Mouse (Mus musculus): ENCODE data around the gene Atp9a. TPM values are rescaled to one million over a fixed set of nuclear protein-coding genes. Genes with fewer than 3 reads are reported as not detected.

Atp9a gene
- polyA plus RNA-seq, 1 experiment: 13.2 TPM

- Histone ChIP-seq H3K4me3 (ENCODE audit: extremely low read depth, insufficient read depth, insufficient read length) (no peak overlapping the region), H3K36me3 (ENCODE audit: control insufficient read depth, insufficient read depth, low read length) (no peaks in the 10 kb centered on the region), H3K27ac (ENCODE audit: insufficient read depth, low read length) (no peak overlapping the region), H3K27me3 (ENCODE audit: control insufficient read depth, insufficient read depth, low read length) (no peaks in the 10 kb centered on the region), H3K4me1 (ENCODE audit: control insufficient read depth, insufficient read depth, insufficient read length) (no peaks in the 10 kb centered on the region)
- 46% methylated on average over 7 of the region's 7 CpGs for WGBS
- DNase-seq (ENCODE audit: low read depth in 1 of 2, low spot score in 2 of 2): no peak
- peak; percentile 43; the same call in 1 of the 2 replicates for TF ChIP-seq CTCF (IDR thresholded peaks at IDR 0.05; ENCODE audit: extremely low read depth, insufficient read depth, insufficient read length, insufficient replicate concordance)
- no peak for TF ChIP-seq POLR2A (IDR thresholded peaks at IDR 0.05; ENCODE audit: low read depth, low read length)
These were observed 90.5 kb downstream of the Atp9a start for GRCm38 (mm10) chr2:168651757-168652156.

DNA sequence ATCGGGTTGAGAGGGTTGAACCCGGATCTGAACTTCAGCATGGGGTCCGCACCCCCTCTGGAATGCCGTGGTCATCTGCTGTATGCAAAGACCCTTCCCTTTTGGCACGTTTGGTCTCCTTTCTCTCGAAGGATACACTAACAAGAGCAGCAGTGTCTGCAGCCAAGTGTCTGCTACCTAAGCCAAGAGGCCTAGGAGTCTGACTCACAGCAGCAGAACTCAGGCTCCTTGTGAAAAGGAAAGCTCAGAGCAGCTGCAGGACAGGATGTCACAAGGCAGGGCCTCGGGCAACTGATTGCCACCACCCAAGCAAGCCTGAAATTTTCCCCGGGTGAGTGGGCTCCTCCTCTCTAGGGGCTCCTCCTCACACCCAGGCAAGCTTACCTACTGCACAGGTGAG lies 94.0 kb downstream of the Atp9a start:
- no peaks in the 10 kb centered on the region for H3K4me1 ChIP-seq (ENCODE audit: control insufficient read depth, insufficient read depth, insufficient read length)
- H3K27me3 ChIP-seq (ENCODE audit: control insufficient read depth, insufficient read depth, low read length): no peaks in the 10 kb centered on the region
- H3K27ac ChIP-seq (ENCODE audit: insufficient read depth, low read length): no peak overlapping the region
- no peak overlapping the region for H3K4me3 ChIP-seq (ENCODE audit: extremely low read depth, insufficient read depth, insufficient read length)
- no peak for DNase-seq (ENCODE audit: low read depth in 1 of 2, low spot score in 2 of 2)
- H3K36me3 ChIP-seq (ENCODE audit: control insufficient read depth, insufficient read depth, low read length): no peaks in the 10 kb centered on the region
- WGBS: 83% methylated on average over 8 of the region's 8 CpGs
- TF ChIP-seq CTCF (IDR thresholded peaks at IDR 0.05; ENCODE audit: extremely low read depth, insufficient read depth, insufficient read length, insufficient replicate concordance) (no peak), POLR2A (IDR thresholded peaks at IDR 0.05; ENCODE audit: low read depth, low read length) (no peak)

GRCm38 (mm10) chr2:168644855-168645254 lies 97.4 kb downstream of the Atp9a start:
- H3K4me1 ChIP-seq (ENCODE audit: control insufficient read depth, insufficient read depth, insufficient read length): no peaks in the 10 kb centered on the region
- no peaks in the 10 kb centered on the region for H3K27me3 ChIP-seq (ENCODE audit: control insufficient read depth, insufficient read depth, low read length)
- H3K4me3 ChIP-seq (ENCODE audit: extremely low read depth, insufficient read depth, insufficient read length): no peak overlapping the region
- H3K36me3 ChIP-seq (ENCODE audit: control insufficient read depth, insufficient read depth, low read length): no peaks in the 10 kb centered on the region
- TF ChIP-seq CTCF (IDR thresholded peaks at IDR 0.05; ENCODE audit: extremely low read depth, insufficient read depth, insufficient read length, insufficient replicate concordance): no peak
- TF ChIP-seq POLR2A (IDR thresholded peaks at IDR 0.05; ENCODE audit: low read depth, low read length): no peak
- 84% methylated on average over 6 of the region's 6 CpGs for WGBS
- H3K27ac ChIP-seq (ENCODE audit: insufficient read depth, low read length): no peak overlapping the region
- no peak for DNase-seq (ENCODE audit: low read depth in 1 of 2, low spot score in 2 of 2)

- no peaks in the 10 kb centered on the region for H3K36me3 ChIP-seq (ENCODE audit: control insufficient read depth, insufficient read depth, low read length)
- H3K27ac ChIP-seq (ENCODE audit: insufficient read depth, low read length): no peak overlapping the region
- no peaks in the 10 kb centered on the region for H3K27me3 ChIP-seq (ENCODE audit: control insufficient read depth, insufficient read depth, low read length)
- no peak for DNase-seq (ENCODE audit: low read depth in 1 of 2, low spot score in 2 of 2)
- TF ChIP-seq POLR2A (IDR thresholded peaks at IDR 0.05; ENCODE audit: low read depth, low read length) (no peak), CTCF (IDR thresholded peaks at IDR 0.05; ENCODE audit: extremely low read depth, insufficient read depth, insufficient read length, insufficient replicate concordance) (no peak)
- H3K4me3 ChIP-seq (ENCODE audit: extremely low read depth, insufficient read depth, insufficient read length): no peak overlapping the region
- WGBS: 93% methylated on average over 20 of the region's 20 CpGs
- no peaks in the 10 kb centered on the region for H3K4me1 ChIP-seq (ENCODE audit: control insufficient read depth, insufficient read depth, insufficient read length)
These were observed 98.6 kb downstream of the Atp9a start for GRCm38 (mm10) chr2:168643524-168644177.

GRCm38 (mm10) chr2:168642187-168642586 lies 100.0 kb downstream of the Atp9a start:
- no peaks in the 10 kb centered on the region for H3K36me3 ChIP-seq (ENCODE audit: control insufficient read depth, insufficient read depth, low read length)
- H3K27me3 ChIP-seq (ENCODE audit: control insufficient read depth, insufficient read depth, low read length): no peaks in the 10 kb centered on the region
- H3K4me3 ChIP-seq (ENCODE audit: extremely low read depth, insufficient read depth, insufficient read length): no peak overlapping the region
- H3K4me1 ChIP-seq (ENCODE audit: control insufficient read depth, insufficient read depth, insufficient read length): no peaks in the 10 kb centered on the region
- WGBS: 90% methylated on average over 11 of the region's 11 CpGs
- no peak overlapping the region for H3K27ac ChIP-seq (ENCODE audit: insufficient read depth, low read length)
- DNase-seq (ENCODE audit: low read depth in 1 of 2, low spot score in 2 of 2): no peak
- TF ChIP-seq POLR2A (IDR thresholded peaks at IDR 0.05; ENCODE audit: low read depth, low read length) (no peak), CTCF (IDR thresholded peaks at IDR 0.05; ENCODE audit: extremely low read depth, insufficient read depth, insufficient read length, insufficient replicate concordance) (no peak)

DNA sequence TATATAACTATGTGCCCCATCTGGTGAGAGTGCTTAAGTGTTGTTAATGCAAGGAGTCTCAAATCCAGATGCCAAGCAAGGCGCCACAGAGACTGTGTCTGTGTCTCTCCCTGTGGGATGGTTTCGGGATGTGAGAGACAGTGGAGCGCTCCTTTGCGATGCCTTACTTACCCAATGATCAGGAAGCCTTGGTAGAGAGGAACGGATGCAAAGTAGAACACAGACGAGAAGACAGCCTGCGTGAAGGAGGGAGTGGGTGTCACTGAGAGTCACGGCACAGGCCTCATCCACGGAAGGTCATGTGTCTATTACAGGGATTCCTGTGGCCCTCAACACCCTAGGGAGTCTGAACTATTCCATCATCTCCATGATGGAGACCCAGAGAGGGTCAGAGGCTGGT lies 101.7 kb downstream of the Atp9a start:
- Histone ChIP-seq H3K27ac (ENCODE audit: insufficient read depth, low read length) (no peak overlapping the region), H3K27me3 (ENCODE audit: control insufficient read depth, insufficient read depth, low read length) (no peaks in the 10 kb centered on the region), H3K4me1 (ENCODE audit: control insufficient read depth, insufficient read depth, insufficient read length) (no peaks in the 10 kb centered on the region), H3K36me3 (ENCODE audit: control insufficient read depth, insufficient read depth, low read length) (no peaks in the 10 kb centered on the region), H3K4me3 (ENCODE audit: extremely low read depth, insufficient read depth, insufficient read length) (no peak overlapping the region)
- TF ChIP-seq POLR2A (IDR thresholded peaks at IDR 0.05; ENCODE audit: low read depth, low read length): no peak
- no peak for TF ChIP-seq CTCF (IDR thresholded peaks at IDR 0.05; ENCODE audit: extremely low read depth, insufficient read depth, insufficient read length, insufficient replicate concordance)
- no peak for DNase-seq (ENCODE audit: low read depth in 1 of 2, low spot score in 2 of 2)
- WGBS: 94% methylated on average over 9 of the region's 9 CpGs

GRCm38 (mm10) chr2:168634881-168635280 lies 107.3 kb downstream of the Atp9a start:
- WGBS: 93% methylated on average over 7 of the region's 7 CpGs
- DNase-seq (ENCODE audit: low read depth in 1 of 2, low spot score in 2 of 2): no peak
- TF ChIP-seq CTCF (IDR thresholded peaks at IDR 0.05; ENCODE audit: extremely low read depth, insufficient read depth, insufficient read length, insufficient replicate concordance) (no peak), POLR2A (IDR thresholded peaks at IDR 0.05; ENCODE audit: low read depth, low read length) (no peak)

More at GRCm38 (mm10) chr2:168634881-168635280, 107.3 kb downstream of the Atp9a start:
- Histone ChIP-seq H3K36me3 (ENCODE audit: control insufficient read depth, insufficient read depth, low read length) (no peaks in the 10 kb centered on the region), H3K4me1 (ENCODE audit: control insufficient read depth, insufficient read depth, insufficient read length) (no peaks in the 10 kb centered on the region), H3K27ac (ENCODE audit: insufficient read depth, low read length) (no peak overlapping the region), H3K4me3 (ENCODE audit: extremely low read depth, insufficient read depth, insufficient read length) (no peak overlapping the region), H3K27me3 (ENCODE audit: control insufficient read depth, insufficient read depth, low read length) (no peaks in the 10 kb centered on the region)
